Mouse (Mus musculus) bone marrow, adult 2 months (tissue): ENCODE data around the gene Omt2a. TPM values are rescaled to one million over a fixed set of nuclear protein-coding genes. Genes with fewer than 3 reads are reported as not detected.

Experiments used
- polyA plus RNA-seq: library from polyadenylated mRNA; stranded (reverse); fragments of >200 nt; gene quantifications from 2 replicates; pipeline ENCODE4 v1.2.4, GENCODE M21; 2011; ENCODE audit warnings: low replicate concordance; ENCODE audit not compliant: missing spikeins, insufficient read depth, insufficient read length

Omt2a gene
- polyA plus RNA-seq, 1 experiment, result not detected

Other genes starting within 250 kb of the Omt2a start
- gene Fbxo9, start 205.7 kb downstream of the Omt2a start, polyA plus RNA-seq, result 66.8 and 99.1 TPM in 2 replicates
- 4.4 and 6.5 TPM in 2 replicates for gene Ick, start 205.6 kb downstream of the Omt2a start, polyA plus RNA-seq
- 4.7 and 60.9 TPM in 2 replicates for gene Gsta4, start 132.0 kb downstream of the Omt2a start, polyA plus RNA-seq
- gene Gsta1, start 84.1 kb downstream of the Omt2a start, polyA plus RNA-seq, result not detected in 2 replicates
- not detected in 2 replicates for gene Gm3776, start 57.7 kb downstream of the Omt2a start, polyA plus RNA-seq
- gene Gm10639, start 24.9 kb downstream of the Omt2a start, polyA plus RNA-seq, result not detected in 2 replicates
- gene Omt2b, start 12.8 kb upstream of the Omt2a start, polyA plus RNA-seq, result not detected in 2 replicates
- 4.3 TPM in 1 of 2 replicates, not detected in the other for gene Gsta2, start 41.0 kb upstream of the Omt2a start, polyA plus RNA-seq
- gene Dppa5a, start 53.4 kb upstream of the Omt2a start, polyA plus RNA-seq, result 921 TPM in 1 of 2 replicates, not detected in the other
- 6.3 TPM in 1 of 2 replicates, not detected in the other for gene Ooep, start 63.9 kb upstream of the Omt2a start, polyA plus RNA-seq
- not detected in 2 replicates for gene Ddx43, start 81.0 kb upstream of the Omt2a start, polyA plus RNA-seq
- gene Cgas, start 128.4 kb upstream of the Omt2a start, polyA plus RNA-seq, result 3.1 and 4.7 TPM in 2 replicates
- gene Mto1, start 133.4 kb upstream of the Omt2a start, polyA plus RNA-seq, result 10.2 and 24.4 TPM in 2 replicates
- not detected in 2 replicates for gene Gm17324, start 134.0 kb upstream of the Omt2a start, polyA plus RNA-seq
- gene Eef1a1, start 174.4 kb upstream of the Omt2a start, polyA plus RNA-seq, result 2,479 and 3,710 TPM in 2 replicates